Mouse (Mus musculus): ENCODE measurements around the gene Gm10570. TPM values are rescaled to one million over a fixed set of nuclear protein-coding genes. Genes with fewer than 3 reads are reported as not detected.

Gm10570 gene
- polyA plus RNA-seq (2015; fragmentation: Nextera tagmentation; extraction: Ambion mirVana), result 1.1 and 1.4 TPM in 2 replicates

DNA sequence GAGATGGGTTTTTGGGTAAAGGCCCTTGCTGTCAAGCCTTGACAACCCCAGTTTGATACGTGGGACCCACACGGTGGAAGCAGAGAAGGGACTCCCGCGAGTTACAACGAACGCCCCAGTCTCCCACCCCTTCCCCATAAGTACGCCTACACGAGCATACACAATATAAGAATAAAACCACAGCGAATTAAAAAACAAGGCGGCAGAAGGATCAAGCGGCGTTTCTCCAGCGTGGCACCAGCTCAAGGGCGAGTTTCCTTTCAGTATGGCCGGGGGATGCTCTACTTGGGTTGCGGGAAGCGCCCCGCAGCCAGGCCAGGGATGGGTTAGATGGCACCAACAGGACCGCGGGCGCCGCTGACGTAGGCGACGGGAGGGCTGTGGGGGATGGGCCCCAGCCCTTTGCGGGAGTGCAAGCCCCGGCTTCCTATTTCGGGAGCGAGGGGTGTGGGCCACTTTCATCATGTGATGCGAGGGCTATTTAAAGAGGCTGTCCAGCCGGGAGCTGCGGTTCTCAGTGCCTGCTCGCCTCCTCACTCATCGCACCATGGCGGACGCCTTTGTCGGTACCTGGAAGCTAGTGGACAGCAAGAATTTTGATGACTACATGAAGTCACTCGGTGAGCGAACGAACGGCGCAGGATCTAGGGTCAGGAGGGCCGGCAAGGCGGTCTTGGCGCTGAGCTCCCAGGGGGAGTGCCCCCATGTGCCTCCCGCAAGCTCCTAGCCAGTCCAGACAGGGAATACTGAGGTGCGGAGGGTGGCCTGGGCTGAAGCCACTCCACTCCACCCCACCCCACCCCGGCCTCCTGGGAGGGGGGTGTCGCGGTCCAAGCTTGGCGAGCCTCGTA lies at the start of gene Gm10570, which contains the start of gene Fabp3:
TSS of gene Gm10570 (minus strand) at position 444 of the 851 bp plus-strand sequence.
TSS of gene Fabp3 (plus strand) at position 365 of the 851 bp plus-strand sequence.
- ATAC-seq (replicated peaks; ENCODE audit: extremely low read depth, insufficient read depth, low FRiP score), result peak; percentile 83
- H3K4me3 ChIP-seq (ENCODE audit: low read length), result peak within 1 kb of the TSS; percentile 80
- peak within 1 kb of the TSS; percentile 92 for H3K9ac ChIP-seq (ENCODE audit: low read length)
- peak within 1 kb of the TSS; percentile 87 for H3K27ac ChIP-seq (ENCODE audit: low read length)
- peaks cover 10% of the 10 kb centered on the region for H3K36me3 ChIP-seq (ENCODE audit: control insufficient read depth, insufficient read depth)
- H3K27me3 ChIP-seq (ENCODE audit: control insufficient read depth, insufficient read depth, low read length), result 0 out of 2 replicates have a peak, but pooled peaks cover 3% of the 10 kb centered on the region
- peaks cover 34% of the 10 kb centered on the region for H3K4me1 ChIP-seq (ENCODE audit: control insufficient read depth, insufficient read depth, low read length)
- H3K4me2 ChIP-seq (ENCODE audit: low read depth, low read length), result peak within 1 kb of the TSS; percentile 67
- under 1% methylated on average over 52 of the region's 52 CpGs for WGBS
- no peaks in the 10 kb centered on the region for H3K9me3 ChIP-seq (replicated peaks; ENCODE audit: control insufficient read depth, low read length)

DNA sequence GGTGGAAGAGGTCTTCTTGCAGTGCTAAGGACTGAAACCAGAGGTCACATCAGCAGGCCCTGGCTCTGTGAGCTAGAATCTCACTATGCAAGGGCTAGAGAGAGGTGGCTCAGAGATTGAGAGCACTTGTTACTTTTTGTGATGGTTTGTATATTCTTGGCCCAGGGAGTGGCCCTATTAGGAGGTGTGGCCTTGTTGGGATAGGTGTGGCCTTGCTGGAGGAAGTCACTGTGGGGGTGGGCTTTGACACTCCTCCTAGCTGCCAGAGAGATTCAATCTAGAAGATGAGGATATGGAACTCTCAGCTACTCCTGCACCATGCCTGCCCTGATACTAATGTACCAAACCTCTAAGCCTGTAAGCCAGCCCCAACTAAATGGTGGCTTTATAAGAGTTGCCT lies 49.5 kb upstream of the Gm10570 start:
- no peak for ATAC-seq (replicated peaks; ENCODE audit: extremely low read depth, insufficient read depth, low FRiP score)
- Histone ChIP-seq H3K27me3 (ENCODE audit: control insufficient read depth, insufficient read depth, low read length) (no peaks in the 10 kb centered on the region), H3K9me3 (replicated peaks; ENCODE audit: control insufficient read depth, low read length) (no peaks in the 10 kb centered on the region), H3K36me3 (ENCODE audit: control insufficient read depth, insufficient read depth) (peaks cover 11% of the 10 kb centered on the region; the same call in 1 of the 2 replicates), H3K4me2 (ENCODE audit: low read depth, low read length) (no peak overlapping the region), H3K27ac (ENCODE audit: low read length) (no peak overlapping the region), H3K9ac (ENCODE audit: low read length) (no peak overlapping the region), H3K4me3 (ENCODE audit: low read length) (no peak overlapping the region), H3K4me1 (ENCODE audit: control insufficient read depth, insufficient read depth, low read length) (peaks cover 18% of the 10 kb centered on the region)

DNA sequence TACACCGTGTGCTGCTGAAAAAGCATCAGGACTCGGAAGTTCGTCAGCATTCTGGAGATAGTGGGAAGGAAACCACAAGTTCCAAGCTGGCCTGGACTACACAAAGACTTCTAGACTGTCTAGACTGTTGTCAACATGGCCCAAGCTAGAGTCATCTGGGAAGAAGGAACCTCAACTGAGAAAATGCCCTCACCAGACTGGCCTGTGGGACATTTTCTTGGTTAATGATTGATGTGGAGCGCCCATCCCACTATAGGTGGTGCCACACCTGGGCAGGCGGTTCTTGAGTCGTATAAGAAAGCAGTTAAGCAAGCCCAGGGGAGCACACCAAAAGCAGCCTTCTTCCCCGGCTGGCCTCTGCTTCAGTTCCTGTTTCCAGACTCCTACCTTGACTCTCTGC lies 44.1 kb upstream of the Gm10570 start:
- H3K36me3 ChIP-seq (ENCODE audit: control insufficient read depth, insufficient read depth), result peaks cover 41% of the 10 kb centered on the region
- no peaks in the 10 kb centered on the region for H3K4me1 ChIP-seq (ENCODE audit: control insufficient read depth, insufficient read depth, low read length)
- no peak overlapping the region for H3K4me3 ChIP-seq (ENCODE audit: low read length)
- WGBS, result 87% methylated on average over 7 of the region's 7 CpGs
- no peak overlapping the region for H3K27ac ChIP-seq (ENCODE audit: low read length)
- H3K9me3 ChIP-seq (replicated peaks; ENCODE audit: control insufficient read depth, low read length), result no peaks in the 10 kb centered on the region
- H3K4me2 ChIP-seq (ENCODE audit: low read depth, low read length), result no peak overlapping the region
- ATAC-seq (replicated peaks; ENCODE audit: extremely low read depth, insufficient read depth, low FRiP score), result no peak
- H3K27me3 ChIP-seq (ENCODE audit: control insufficient read depth, insufficient read depth, low read length), result no peaks in the 10 kb centered on the region
- no peak overlapping the region for H3K9ac ChIP-seq (ENCODE audit: low read length)

DNA sequence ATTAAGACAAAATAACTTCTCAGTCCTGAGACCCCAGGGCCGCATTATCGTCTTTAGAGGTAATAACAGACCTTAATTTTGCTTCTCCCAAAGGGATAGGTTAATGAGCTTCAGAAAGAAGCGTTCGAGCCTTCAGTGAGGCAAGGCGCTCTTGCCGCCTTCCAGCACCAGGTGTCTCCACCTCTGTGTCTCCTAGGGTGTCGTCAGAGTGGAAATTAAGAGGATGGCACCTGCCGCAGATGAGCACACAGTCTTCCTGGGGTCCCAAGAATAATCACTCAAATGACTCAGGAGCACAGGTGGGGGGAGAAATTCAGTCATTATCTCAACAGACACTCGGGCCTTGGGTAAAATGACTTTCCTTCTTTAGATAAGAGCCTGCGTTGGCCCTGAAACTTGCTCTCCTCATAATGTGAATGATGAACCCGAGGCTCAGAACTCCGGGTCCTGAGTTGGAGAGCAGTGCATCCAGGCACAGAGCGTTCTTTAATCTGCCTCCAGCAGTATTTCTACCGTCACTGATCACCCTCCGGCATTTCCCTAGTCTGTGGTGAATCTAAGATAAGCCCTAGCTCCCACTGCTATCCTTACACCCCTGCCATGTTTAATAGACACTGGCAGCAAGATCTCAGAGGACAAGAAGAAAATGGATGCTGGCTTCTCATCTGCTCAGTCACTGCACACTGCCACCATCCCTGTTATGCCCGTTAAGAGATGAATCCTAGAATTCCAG lies 42.4 kb upstream of the Gm10570 start:
- H3K4me1 ChIP-seq (ENCODE audit: control insufficient read depth, insufficient read depth, low read length), result no peaks in the 10 kb centered on the region
- 82% methylated on average over 16 of the region's 16 CpGs for WGBS
- H3K4me3 ChIP-seq (ENCODE audit: low read length), result no peak overlapping the region
- ATAC-seq (replicated peaks; ENCODE audit: extremely low read depth, insufficient read depth, low FRiP score), result no peak
- H3K27ac ChIP-seq (ENCODE audit: low read length), result no peak overlapping the region
- H3K9me3 ChIP-seq (replicated peaks; ENCODE audit: control insufficient read depth, low read length), result no peaks in the 10 kb centered on the region
- no peak overlapping the region for H3K9ac ChIP-seq (ENCODE audit: low read length)
- peaks cover 36% of the 10 kb centered on the region for H3K36me3 ChIP-seq (ENCODE audit: control insufficient read depth, insufficient read depth)
- no peaks in the 10 kb centered on the region for H3K27me3 ChIP-seq (ENCODE audit: control insufficient read depth, insufficient read depth, low read length)
- H3K4me2 ChIP-seq (ENCODE audit: low read depth, low read length), result no peak overlapping the region

DNA sequence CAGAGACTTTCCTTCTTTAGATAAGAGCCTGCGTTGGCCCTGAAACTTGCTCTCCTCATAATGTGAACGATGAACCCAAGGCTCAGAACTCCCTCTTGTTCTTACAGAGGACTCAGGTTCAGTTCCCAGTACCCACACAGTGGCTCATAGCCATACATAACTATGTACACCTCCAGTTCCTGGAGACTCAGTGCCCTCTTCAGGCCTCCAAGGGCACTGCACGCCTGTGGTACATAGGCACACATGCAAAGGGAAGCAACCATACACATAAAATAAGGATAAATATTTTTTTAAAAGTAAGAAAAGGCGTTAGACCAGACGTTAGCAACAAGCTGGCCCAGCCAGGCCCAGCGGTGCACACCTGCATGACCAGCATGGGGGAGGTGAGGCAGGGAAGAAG lies 41.2 kb upstream of the Gm10570 start:
- 94% methylated on average over 6 of the region's 6 CpGs for WGBS
- Histone ChIP-seq H3K9ac (ENCODE audit: low read length) (no peak overlapping the region), H3K4me3 (ENCODE audit: low read length) (no peak overlapping the region), H3K4me2 (ENCODE audit: low read depth, low read length) (no peak overlapping the region), H3K27me3 (ENCODE audit: control insufficient read depth, insufficient read depth, low read length) (no peaks in the 10 kb centered on the region), H3K4me1 (ENCODE audit: control insufficient read depth, insufficient read depth, low read length) (no peaks in the 10 kb centered on the region), H3K27ac (ENCODE audit: low read length) (no peak overlapping the region), H3K9me3 (replicated peaks; ENCODE audit: control insufficient read depth, low read length) (no peaks in the 10 kb centered on the region), H3K36me3 (ENCODE audit: control insufficient read depth, insufficient read depth) (peaks cover 36% of the 10 kb centered on the region)
- no peak for ATAC-seq (replicated peaks; ENCODE audit: extremely low read depth, insufficient read depth, low FRiP score)

DNA sequence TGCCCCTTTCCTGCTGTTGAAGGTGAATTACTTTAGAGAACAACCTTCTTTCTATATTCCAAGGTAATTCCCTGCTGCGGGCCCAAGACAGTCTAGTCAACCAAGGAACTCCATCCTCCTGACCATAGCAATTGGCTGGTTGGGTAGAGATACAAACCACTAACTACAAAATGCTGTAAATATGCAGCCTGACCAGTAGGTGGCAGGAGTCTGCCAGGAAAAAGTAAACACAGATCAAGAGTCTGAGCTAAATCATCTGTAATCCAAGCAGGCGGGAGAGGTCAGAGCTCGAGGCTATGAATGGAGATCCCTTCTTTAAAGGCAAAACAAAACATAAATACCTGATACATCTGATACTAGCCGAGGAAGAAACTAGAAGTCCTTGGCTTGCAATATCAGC lies 33.2 kb upstream of the Gm10570 start:
- Histone ChIP-seq H3K9me3 (replicated peaks; ENCODE audit: control insufficient read depth, low read length) (no peaks in the 10 kb centered on the region), H3K27me3 (ENCODE audit: control insufficient read depth, insufficient read depth, low read length) (no peaks in the 10 kb centered on the region), H3K4me3 (ENCODE audit: low read length) (no peak overlapping the region), H3K4me2 (ENCODE audit: low read depth, low read length) (no peak overlapping the region), H3K9ac (ENCODE audit: low read length) (no peak overlapping the region), H3K36me3 (ENCODE audit: control insufficient read depth, insufficient read depth) (peaks cover 10% of the 10 kb centered on the region), H3K4me1 (ENCODE audit: control insufficient read depth, insufficient read depth, low read length) (no peaks in the 10 kb centered on the region), H3K27ac (ENCODE audit: low read length) (no peak overlapping the region)
- WGBS, result 24% methylated on average over 4 of the region's 4 CpGs
- no peak for ATAC-seq (replicated peaks; ENCODE audit: extremely low read depth, insufficient read depth, low FRiP score)

DNA sequence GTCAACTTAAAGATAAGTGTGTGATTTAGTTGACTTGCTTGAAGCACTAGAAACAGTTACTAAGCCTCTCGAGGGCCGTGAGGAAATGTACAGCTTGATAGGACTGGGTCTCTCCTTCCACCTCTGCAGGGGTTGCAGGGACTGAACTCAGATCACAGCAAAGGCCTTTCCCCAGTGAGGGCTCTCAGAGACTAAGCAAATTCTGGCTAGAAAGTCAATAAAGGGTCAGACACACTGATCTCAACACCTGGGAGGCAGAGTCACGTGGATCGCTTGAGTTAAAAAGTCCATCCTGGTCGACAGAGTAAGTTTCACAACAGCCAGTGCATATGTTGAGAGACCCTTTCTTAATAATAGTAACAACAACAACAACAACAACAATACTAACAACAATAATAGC lies 27.4 kb upstream of the Gm10570 start:
- Histone ChIP-seq H3K36me3 (ENCODE audit: control insufficient read depth, insufficient read depth) (peaks cover 21% of the 10 kb centered on the region), H3K27me3 (ENCODE audit: control insufficient read depth, insufficient read depth, low read length) (no peaks in the 10 kb centered on the region), H3K27ac (ENCODE audit: low read length) (no peak overlapping the region), H3K4me1 (ENCODE audit: control insufficient read depth, insufficient read depth, low read length) (no peaks in the 10 kb centered on the region), H3K4me3 (ENCODE audit: low read length) (no peak overlapping the region), H3K9me3 (replicated peaks; ENCODE audit: control insufficient read depth, low read length) (no peaks in the 10 kb centered on the region), H3K9ac (ENCODE audit: low read length) (no peak overlapping the region), H3K4me2 (ENCODE audit: low read depth, low read length) (no peak overlapping the region)
- 83% methylated on average over 5 of the region's 5 CpGs for WGBS
- no peak for ATAC-seq (replicated peaks; ENCODE audit: extremely low read depth, insufficient read depth, low FRiP score)

DNA sequence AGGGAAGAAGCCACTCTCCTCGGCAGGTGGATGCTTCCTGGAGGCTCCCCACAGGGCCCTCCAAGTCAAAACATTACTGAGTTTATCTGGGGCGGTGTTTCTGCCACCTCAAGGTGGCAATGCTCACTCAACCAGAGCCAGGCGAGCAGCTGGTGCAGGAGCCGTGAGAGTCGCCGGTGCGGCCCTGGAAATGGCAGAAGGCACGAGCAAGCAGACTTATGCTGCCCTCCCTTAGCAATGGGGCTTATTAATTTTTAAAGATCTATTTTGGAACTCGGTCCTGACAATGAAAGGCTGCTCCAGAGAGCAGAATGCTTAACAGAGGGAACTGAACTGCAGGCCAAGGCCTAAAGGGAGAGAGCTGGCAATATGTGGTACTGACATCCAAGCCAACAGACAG lies 18.9 kb upstream of the Gm10570 start:
- no peaks in the 10 kb centered on the region for H3K9me3 ChIP-seq (replicated peaks; ENCODE audit: control insufficient read depth, low read length)
- H3K4me2 ChIP-seq (ENCODE audit: low read depth, low read length), result no peak overlapping the region
- 82% methylated on average over 9 of the region's 9 CpGs for WGBS
- H3K27me3 ChIP-seq (ENCODE audit: control insufficient read depth, insufficient read depth, low read length), result no peaks in the 10 kb centered on the region
- H3K36me3 ChIP-seq (ENCODE audit: control insufficient read depth, insufficient read depth), result peaks cover 27% of the 10 kb centered on the region
- H3K4me1 ChIP-seq (ENCODE audit: control insufficient read depth, insufficient read depth, low read length), result peaks cover 18% of the 10 kb centered on the region
- H3K4me3 ChIP-seq (ENCODE audit: low read length), result no peak overlapping the region
- 0 out of 2 replicates have a peak overlapping the region, but pooled peaks have one; percentile 4 for H3K27ac ChIP-seq (ENCODE audit: low read length)
- no peak overlapping the region for H3K9ac ChIP-seq (ENCODE audit: low read length)
- ATAC-seq (replicated peaks; ENCODE audit: extremely low read depth, insufficient read depth, low FRiP score), result no peak

DNA sequence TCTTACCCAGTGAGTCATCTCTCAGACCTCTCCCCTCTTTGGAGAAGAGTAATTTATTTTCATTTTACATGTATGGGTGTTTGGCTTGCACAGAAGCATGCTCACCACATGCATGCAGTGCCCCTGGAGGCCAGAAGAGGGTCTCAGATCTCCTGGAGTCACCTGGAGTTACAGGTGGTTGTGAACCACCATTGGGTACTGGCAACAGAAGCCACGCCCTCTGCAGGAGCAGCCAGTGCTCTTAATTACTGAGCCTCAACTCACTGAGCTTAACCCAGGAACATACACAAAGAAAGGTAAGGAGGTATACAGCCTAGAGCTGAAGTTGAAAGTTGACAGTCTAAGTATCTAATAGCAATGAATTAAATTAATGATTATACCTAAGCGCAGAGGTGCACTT lies 17.0 kb upstream of the Gm10570 start:
- no peak overlapping the region for H3K4me2 ChIP-seq (ENCODE audit: low read depth, low read length)
- H3K4me1 ChIP-seq (ENCODE audit: control insufficient read depth, insufficient read depth, low read length), result peaks cover 21% of the 10 kb centered on the region
- no peaks in the 10 kb centered on the region for H3K27me3 ChIP-seq (ENCODE audit: control insufficient read depth, insufficient read depth, low read length)
- no peak overlapping the region for H3K27ac ChIP-seq (ENCODE audit: low read length)
- H3K36me3 ChIP-seq (ENCODE audit: control insufficient read depth, insufficient read depth), result peaks cover 25% of the 10 kb centered on the region
- no peak overlapping the region for H3K9ac ChIP-seq (ENCODE audit: low read length)
- H3K4me3 ChIP-seq (ENCODE audit: low read length), result no peak overlapping the region
- WGBS, result 97% methylated on average over 2 of the region's 2 CpGs
- no peak for ATAC-seq (replicated peaks; ENCODE audit: extremely low read depth, insufficient read depth, low FRiP score)
- H3K9me3 ChIP-seq (replicated peaks; ENCODE audit: control insufficient read depth, low read length), result no peaks in the 10 kb centered on the region
